Mouse (Mus musculus): ENCODE data around the gene Pdzk1. TPM values are rescaled to one million over a fixed set of nuclear protein-coding genes. Genes with fewer than 3 reads are reported as not detected.

Pdzk1 gene
- polyA plus RNA-seq, 1 experiment, result not detected

- H3ac ChIP-seq (ENCODE audit: control insufficient read depth, insufficient read length, low read depth), result no peak overlapping the region
- H3K79me2 ChIP-seq (ENCODE audit: control insufficient read depth, insufficient read depth), result no peaks in the 10 kb centered on the region
- no peaks in the 10 kb centered on the region for H3K79me3 ChIP-seq (ENCODE audit: low read depth)
- H3K36me3 ChIP-seq (ENCODE audit: control insufficient read depth, insufficient read depth), result no peaks in the 10 kb centered on the region
- TF ChIP-seq MYOG (IDR thresholded peaks at IDR 0.05; ENCODE audit: control insufficient read depth, extremely low read depth, insufficient read length), result no peak
- TF ChIP-seq MYOD1 (IDR thresholded peaks at IDR 0.05; ENCODE audit: control insufficient read depth, insufficient read length, low read depth), result no peak
- TF ChIP-seq FOSL1 (IDR thresholded peaks at IDR 0.05; ENCODE audit: insufficient read depth, low read length, poor library complexity, severe bottlenecking), result no peak
- TF ChIP-seq CEBPB (IDR thresholded peaks at IDR 0.05; ENCODE audit: low read depth), result no peak
- TF ChIP-seq USF1 (IDR thresholded peaks at IDR 0.05; ENCODE audit: low read depth), result no peak
- TF ChIP-seq CTCF (IDR thresholded peaks at IDR 0.05; ENCODE audit: control insufficient read depth, insufficient read depth, insufficient read length), result no peak
- TF ChIP-seq MAX (IDR thresholded peaks at IDR 0.05), result no peak
- H3K27me3 ChIP-seq (ENCODE audit: control insufficient read depth, insufficient read depth, insufficient read length), result no peaks in the 10 kb centered on the region
- H3K4me3 ChIP-seq (ENCODE audit: insufficient read depth, poor library complexity, severe bottlenecking), result no peak overlapping the region
Measured at GRCm38 (mm10) chr3:96813591-96814244, 15.4 kb upstream of the Pdzk1 start.

- no peaks in the 10 kb centered on the region for H3K27me3 ChIP-seq (ENCODE audit: control insufficient read depth, insufficient read depth, insufficient read length)
- H3K79me2 ChIP-seq (ENCODE audit: control insufficient read depth, insufficient read depth), result no peaks in the 10 kb centered on the region
- no peaks in the 10 kb centered on the region for H3K36me3 ChIP-seq (ENCODE audit: control insufficient read depth, insufficient read depth)
- H3ac ChIP-seq (ENCODE audit: control insufficient read depth, insufficient read length, low read depth), result no peak overlapping the region
- no peak for TF ChIP-seq CEBPB (IDR thresholded peaks at IDR 0.05; ENCODE audit: low read depth)
- TF ChIP-seq MYOD1 (IDR thresholded peaks at IDR 0.05; ENCODE audit: control insufficient read depth, insufficient read length, low read depth), result no peak
- TF ChIP-seq FOSL1 (IDR thresholded peaks at IDR 0.05; ENCODE audit: insufficient read depth, low read length, poor library complexity, severe bottlenecking), result no peak
- no peak for TF ChIP-seq MAX (IDR thresholded peaks at IDR 0.05)
- TF ChIP-seq USF1 (IDR thresholded peaks at IDR 0.05; ENCODE audit: low read depth), result no peak
- no peak for TF ChIP-seq MYOG (IDR thresholded peaks at IDR 0.05; ENCODE audit: control insufficient read depth, extremely low read depth, insufficient read length)
- no peak for TF ChIP-seq CTCF (IDR thresholded peaks at IDR 0.05; ENCODE audit: control insufficient read depth, insufficient read depth, insufficient read length)
- H3K4me3 ChIP-seq (ENCODE audit: insufficient read depth, poor library complexity, severe bottlenecking), result no peak overlapping the region
- H3K79me3 ChIP-seq (ENCODE audit: low read depth), result no peaks in the 10 kb centered on the region
Measured at GRCm38 (mm10) chr3:96814342-96814741, 14.7 kb upstream of the Pdzk1 start.

DNA sequence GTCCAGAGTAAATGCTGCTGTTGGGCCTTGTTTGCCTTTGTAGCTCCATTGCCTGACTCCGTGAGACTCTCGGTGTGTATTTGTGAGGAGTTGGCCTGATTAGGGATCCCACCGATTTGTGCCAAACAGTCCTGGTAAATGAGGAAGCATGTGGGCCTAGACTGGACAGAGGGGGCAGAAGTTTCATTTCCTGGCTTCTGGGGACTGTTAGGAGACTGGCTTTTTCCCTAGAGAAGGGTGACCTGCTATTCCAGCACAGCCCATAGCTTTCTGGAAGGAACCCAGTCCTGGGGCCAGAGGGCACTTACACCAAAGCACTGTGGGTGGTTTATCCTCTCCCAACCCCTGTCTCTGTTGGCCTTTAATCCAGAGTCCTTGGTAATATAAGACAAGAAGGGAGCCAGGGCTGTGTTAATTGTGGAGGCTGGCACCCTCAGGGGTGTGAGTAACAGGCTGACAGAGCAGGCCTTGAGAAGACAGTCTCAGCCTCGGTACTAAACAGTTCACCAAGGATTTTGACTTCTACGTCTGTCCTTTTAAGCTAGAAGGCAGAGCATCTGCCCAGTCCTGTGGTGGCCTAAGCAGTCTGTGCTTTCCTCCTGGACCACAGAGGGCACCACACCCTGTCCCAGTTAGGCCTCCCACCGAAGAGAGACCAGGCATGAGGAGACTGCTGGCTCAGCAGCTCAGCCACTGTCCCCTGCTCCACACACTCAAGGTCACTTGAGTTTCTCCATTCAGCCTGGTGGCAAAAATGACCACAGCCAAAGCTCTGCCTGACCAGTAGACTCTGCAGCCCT lies 8.8 kb upstream of the Pdzk1 start:
- H3K27me3 ChIP-seq (ENCODE audit: control insufficient read depth, insufficient read depth, insufficient read length), result no peaks in the 10 kb centered on the region
- no peaks in the 10 kb centered on the region for H3K36me3 ChIP-seq (ENCODE audit: control insufficient read depth, insufficient read depth)
- H3K79me3 ChIP-seq (ENCODE audit: low read depth), result no peaks in the 10 kb centered on the region
- no peak for TF ChIP-seq CTCF (IDR thresholded peaks at IDR 0.05; ENCODE audit: control insufficient read depth, insufficient read depth, insufficient read length)
- no peak for TF ChIP-seq CEBPB (IDR thresholded peaks at IDR 0.05; ENCODE audit: low read depth)
- no peak for TF ChIP-seq MYOD1 (IDR thresholded peaks at IDR 0.05; ENCODE audit: control insufficient read depth, insufficient read length, low read depth)
- no peak for TF ChIP-seq MYOG (IDR thresholded peaks at IDR 0.05; ENCODE audit: control insufficient read depth, extremely low read depth, insufficient read length)
- no peak for TF ChIP-seq MAX (IDR thresholded peaks at IDR 0.05)
- no peak overlapping the region for H3K4me3 ChIP-seq (ENCODE audit: insufficient read depth, poor library complexity, severe bottlenecking)
- no peaks in the 10 kb centered on the region for H3K79me2 ChIP-seq (ENCODE audit: control insufficient read depth, insufficient read depth)
- H3ac ChIP-seq (ENCODE audit: control insufficient read depth, insufficient read length, low read depth), result no peak overlapping the region

DNA sequence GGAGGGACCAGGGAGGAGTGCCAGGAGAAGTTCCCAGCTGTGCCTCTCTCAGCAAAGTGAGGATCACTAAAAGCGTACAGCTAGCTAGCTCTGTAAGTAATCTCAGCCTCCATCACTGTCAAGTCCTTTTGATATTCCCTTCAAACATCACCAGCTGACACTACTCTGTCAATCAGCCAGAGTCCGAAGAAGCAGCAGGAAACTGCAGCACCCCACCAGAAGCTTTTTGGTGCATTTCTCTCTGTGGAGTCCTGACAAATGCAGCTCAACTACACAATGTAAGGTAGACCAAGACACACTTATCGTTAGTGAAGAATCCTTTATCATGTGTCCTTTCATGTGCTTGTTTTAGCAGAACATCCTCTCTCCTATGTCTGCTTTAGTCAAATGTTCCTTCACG lies 7.5 kb upstream of the Pdzk1 start:
- no peaks in the 10 kb centered on the region for H3K27me3 ChIP-seq (ENCODE audit: control insufficient read depth, insufficient read depth, insufficient read length)
- TF ChIP-seq USF1 (IDR thresholded peaks at IDR 0.05; ENCODE audit: low read depth) (no peak), MYOG (IDR thresholded peaks at IDR 0.05; ENCODE audit: control insufficient read depth, extremely low read depth, insufficient read length) (no peak), CEBPB (IDR thresholded peaks at IDR 0.05; ENCODE audit: low read depth) (no peak), FOSL1 (IDR thresholded peaks at IDR 0.05; ENCODE audit: insufficient read depth, low read length, poor library complexity, severe bottlenecking) (no peak), MAX (IDR thresholded peaks at IDR 0.05) (no peak), MYOD1 (IDR thresholded peaks at IDR 0.05; ENCODE audit: control insufficient read depth, insufficient read length, low read depth) (no peak)
- H3K79me2 ChIP-seq (ENCODE audit: control insufficient read depth, insufficient read depth), result no peaks in the 10 kb centered on the region
- no peak overlapping the region for H3ac ChIP-seq (ENCODE audit: control insufficient read depth, insufficient read length, low read depth)
- no peaks in the 10 kb centered on the region for H3K79me3 ChIP-seq (ENCODE audit: low read depth)
- H3K4me3 ChIP-seq (ENCODE audit: insufficient read depth, poor library complexity, severe bottlenecking), result no peak overlapping the region
- H3K36me3 ChIP-seq (ENCODE audit: control insufficient read depth, insufficient read depth), result no peaks in the 10 kb centered on the region

- TF ChIP-seq MYOD1 (IDR thresholded peaks at IDR 0.05; ENCODE audit: control insufficient read depth, insufficient read length, low read depth), result no peak
- Histone ChIP-seq H3K27me3 (ENCODE audit: control insufficient read depth, insufficient read depth, insufficient read length) (no peaks in the 10 kb centered on the region), H3K36me3 (ENCODE audit: control insufficient read depth, insufficient read depth) (no peaks in the 10 kb centered on the region), H3K79me3 (ENCODE audit: low read depth) (no peaks in the 10 kb centered on the region), H3K4me3 (ENCODE audit: insufficient read depth, poor library complexity, severe bottlenecking) (no peak overlapping the region), H3K79me2 (ENCODE audit: control insufficient read depth, insufficient read depth) (no peaks in the 10 kb centered on the region), H3ac (ENCODE audit: control insufficient read depth, insufficient read length, low read depth) (no peak overlapping the region)
Measured at GRCm38 (mm10) chr3:96823701-96824100, 5.4 kb upstream of the Pdzk1 start.

- H3K27me3 ChIP-seq (ENCODE audit: control insufficient read depth, insufficient read depth, insufficient read length), result no peaks in the 10 kb centered on the region
- H3K79me3 ChIP-seq (ENCODE audit: low read depth), result no peaks in the 10 kb centered on the region
- no peaks in the 10 kb centered on the region for H3K36me3 ChIP-seq (ENCODE audit: control insufficient read depth, insufficient read depth)
- TF ChIP-seq MYOD1 (IDR thresholded peaks at IDR 0.05; ENCODE audit: control insufficient read depth, insufficient read length, low read depth) (no peak), CEBPB (IDR thresholded peaks at IDR 0.05; ENCODE audit: low read depth) (no peak), FOSL1 (IDR thresholded peaks at IDR 0.05; ENCODE audit: insufficient read depth, low read length, poor library complexity, severe bottlenecking) (no peak), MAX (IDR thresholded peaks at IDR 0.05) (no peak), CTCF (IDR thresholded peaks at IDR 0.05; ENCODE audit: control insufficient read depth, insufficient read depth, insufficient read length) (no peak), USF1 (IDR thresholded peaks at IDR 0.05; ENCODE audit: low read depth) (no peak), MYOG (IDR thresholded peaks at IDR 0.05; ENCODE audit: control insufficient read depth, extremely low read depth, insufficient read length) (no peak)
- H3K79me2 ChIP-seq (ENCODE audit: control insufficient read depth, insufficient read depth), result no peaks in the 10 kb centered on the region
- H3K4me3 ChIP-seq (ENCODE audit: insufficient read depth, poor library complexity, severe bottlenecking), result no peak overlapping the region
- no peak overlapping the region for H3ac ChIP-seq (ENCODE audit: control insufficient read depth, insufficient read length, low read depth)
Measured at GRCm38 (mm10) chr3:96824614-96825013, 4.5 kb upstream of the Pdzk1 start.
